In the genomic region with DNA sequence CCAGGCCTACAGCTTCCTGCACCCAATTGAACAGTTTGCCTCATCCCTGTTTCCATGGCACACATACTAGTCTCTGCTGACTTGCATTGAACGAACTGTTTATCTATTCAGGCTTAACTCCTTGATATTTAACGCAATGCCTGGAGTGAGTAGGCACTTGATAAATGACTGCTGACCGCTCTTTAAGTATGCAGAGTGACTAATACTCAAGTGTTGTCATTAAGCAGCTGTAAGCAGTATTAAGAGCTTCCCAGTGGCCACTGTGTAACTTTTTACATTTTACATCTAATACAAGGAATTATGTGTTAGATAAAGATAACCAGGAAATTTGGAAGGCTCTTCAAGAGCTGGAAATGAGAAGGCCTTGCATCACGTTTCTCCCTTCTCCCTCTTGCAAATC, we compare ENCODE assay signal across 21 mouse cellular contexts. TPM values are rescaled to one million over a fixed set of nuclear protein-coding genes. Genes with fewer than 3 reads are reported as not detected.
"Had no signal": no experiment of that assay in that cellular context is flagged by ENCODE, and none has a peak within 500 bp of the region (broad histone marks: within the 10 kb centered on the region; RNA-seq: fewer than 3 reads in every experiment).

No protein-coding gene starts in this region.

- H3K4me3 ChIP-seq: limb, embryonic 10.5 days; limb, embryonic 13.5 days; liver, embryonic 12.5 days; liver, embryonic 15.5 days; megakaryocyte, embryonic 14.5 days; midbrain, embryonic 10.5 days; midbrain, embryonic 13.5 days; myocyte; neural tube, embryonic 13.5 days; stomach, embryonic 15.5 days had no signal

- H3K27me3 ChIP-seq: limb, embryonic 13.5 days; liver, embryonic 12.5 days; liver, embryonic 15.5 days; midbrain, embryonic 13.5 days; neural tube, embryonic 13.5 days; stomach, embryonic 15.5 days had no signal

- ATAC-seq: intestine, postnatal 0 days; liver, embryonic 12.5 days; midbrain, embryonic 13.5 days; midbrain, embryonic 16.5 days had no signal

- H3K4me2 ChIP-seq: limb, embryonic 13.5 days; liver, embryonic 12.5 days; liver, embryonic 15.5 days; midbrain, embryonic 13.5 days; neural tube, embryonic 13.5 days; stomach, embryonic 15.5 days had no signal

- H3K27ac ChIP-seq: kidney, postnatal 0 days; limb, embryonic 10.5 days; limb, embryonic 13.5 days; liver, embryonic 12.5 days; liver, embryonic 15.5 days; midbrain, embryonic 10.5 days; midbrain, embryonic 13.5 days; neural tube, embryonic 13.5 days; stomach, embryonic 15.5 days had no signal

- DNase-seq: kidney, adult 2 months; kidney, postnatal 25 days; liver; retina, postnatal 1 day; right cerebral cortex, postnatal 25 days; spleen, adult 18-20 months; thymus, postnatal 25 days had no signal

- H3K36me3 ChIP-seq: limb, embryonic 10.5 days; limb, embryonic 13.5 days; liver, embryonic 12.5 days; liver, embryonic 15.5 days; midbrain, embryonic 10.5 days; midbrain, embryonic 13.5 days; neural tube, embryonic 13.5 days; stomach, embryonic 15.5 days had no signal

- H3K9me3 ChIP-seq: limb, embryonic 10.5 days; limb, embryonic 13.5 days; liver, embryonic 12.5 days; liver, embryonic 15.5 days; megakaryocyte, embryonic 14.5 days; midbrain, embryonic 10.5 days; midbrain, embryonic 13.5 days; neural tube, embryonic 13.5 days; stomach, embryonic 15.5 days had no signal

- H3K9ac ChIP-seq: limb, embryonic 13.5 days; liver, embryonic 12.5 days; liver, embryonic 15.5 days; midbrain, embryonic 13.5 days; neural tube, embryonic 13.5 days; stomach, embryonic 15.5 days had no signal

RNA-seq across cellular contexts. Expression of a gene that starts 42.7 kb away (rescaled TPM):
- total RNA-seq: monocyte, adult 5-6 weeks had no signal
- polyA plus RNA-seq: liver, embryonic 15.5 days; myocyte had no signal
